Mouse (Mus musculus): Measurements from ENCODE around the gene Dcp1a. TPM values are rescaled to one million over a fixed set of nuclear protein-coding genes. Genes with fewer than 3 reads are reported as not detected.

The Dcp1a gene
- polyA plus RNA-seq, 1 experiment = 54.6 TPM

- Histone ChIP-seq H3K9ac (ENCODE audit: low read depth, poor library complexity, severe bottlenecking) (no peak overlapping the region), H3K27ac (ENCODE audit: insufficient read depth, low read length) (no peak overlapping the region), H3K9me3 (replicated peaks; ENCODE audit: control insufficient read depth, insufficient read depth, low read length, poor library complexity, severe bottlenecking) (no peaks in the 10 kb centered on the region), H3K36me3 (ENCODE audit: control insufficient read depth, insufficient read depth, low read length, poor library complexity, severe bottlenecking) (peaks cover 43% of the 10 kb centered on the region), H3K4me1 (ENCODE audit: control insufficient read depth, insufficient read depth, low read length) (peaks cover 4% of the 10 kb centered on the region), H3K27me3 (ENCODE audit: control insufficient read depth, insufficient read depth, low read length, poor library complexity, severe bottlenecking) (no peaks in the 10 kb centered on the region), H3K4me3 (ENCODE audit: low read depth, low read length) (no peak overlapping the region)
- TF ChIP-seq EP300 (IDR thresholded peaks at IDR 0.05; ENCODE audit: insufficient read depth, low read depth, low read length) (no peak), POLR2A (IDR thresholded peaks at IDR 0.05; ENCODE audit: insufficient read depth, low read length) (no peak), CTCF (IDR thresholded peaks at IDR 0.05; ENCODE audit: low read depth, low read length) (no peak)
Measured at GRCm38 (mm10) chr14:30559321-30559850, 80.1 kb downstream of the Dcp1a start.

DNA sequence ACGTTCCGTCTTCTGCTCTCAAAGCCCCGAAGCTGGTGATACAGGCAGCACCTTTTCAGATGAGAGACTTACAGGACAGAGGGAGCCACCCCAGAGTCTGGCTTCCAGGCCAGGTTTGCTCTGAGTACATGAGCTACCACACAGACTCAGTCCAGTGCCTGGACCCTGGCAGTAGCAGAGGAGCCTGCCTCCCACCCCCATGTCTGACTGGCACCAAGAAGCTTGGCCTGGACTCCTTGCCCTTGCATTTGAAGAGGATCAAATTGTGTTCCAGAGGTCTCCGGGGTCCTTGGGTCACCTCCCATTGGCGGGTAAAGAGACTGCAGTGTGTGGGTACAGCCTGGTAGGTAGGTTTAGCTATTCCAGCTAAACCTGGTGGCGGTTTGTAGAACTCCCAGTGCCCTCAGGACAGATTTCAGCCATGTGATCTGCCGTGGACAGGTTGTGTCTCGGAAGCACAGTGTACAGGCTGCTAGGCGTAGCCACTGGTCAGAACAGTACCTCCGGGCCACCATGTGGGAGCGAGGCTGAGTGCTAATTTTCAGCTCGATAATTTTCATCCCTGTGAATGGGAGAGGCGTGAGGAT is 81.6 kb downstream of the Dcp1a start:
- no peak overlapping the region for H3K9ac ChIP-seq (ENCODE audit: low read depth, poor library complexity, severe bottlenecking)
- H3K27ac ChIP-seq (ENCODE audit: insufficient read depth, low read length) = no peak overlapping the region
- H3K4me3 ChIP-seq (ENCODE audit: low read depth, low read length) = no peak overlapping the region
- H3K4me1 ChIP-seq (ENCODE audit: control insufficient read depth, insufficient read depth, low read length) = peaks cover 7% of the 10 kb centered on the region
- TF ChIP-seq CTCF (IDR thresholded peaks at IDR 0.05; ENCODE audit: low read depth, low read length) (no peak), POLR2A (IDR thresholded peaks at IDR 0.05; ENCODE audit: insufficient read depth, low read length) (no peak), EP300 (IDR thresholded peaks at IDR 0.05; ENCODE audit: insufficient read depth, low read depth, low read length) (no peak)
- peaks cover 51% of the 10 kb centered on the region for H3K36me3 ChIP-seq (ENCODE audit: control insufficient read depth, insufficient read depth, low read length, poor library complexity, severe bottlenecking)
- no peaks in the 10 kb centered on the region for H3K9me3 ChIP-seq (replicated peaks; ENCODE audit: control insufficient read depth, insufficient read depth, low read length, poor library complexity, severe bottlenecking)
- H3K27me3 ChIP-seq (ENCODE audit: control insufficient read depth, insufficient read depth, low read length, poor library complexity, severe bottlenecking) = no peaks in the 10 kb centered on the region

GRCm38 (mm10) chr14:30561470-30562187 is 82.3 kb downstream of the Dcp1a start:
- H3K9ac ChIP-seq (ENCODE audit: low read depth, poor library complexity, severe bottlenecking) = no peak overlapping the region
- peaks cover 7% of the 10 kb centered on the region for H3K4me1 ChIP-seq (ENCODE audit: control insufficient read depth, insufficient read depth, low read length)
- no peaks in the 10 kb centered on the region for H3K27me3 ChIP-seq (ENCODE audit: control insufficient read depth, insufficient read depth, low read length, poor library complexity, severe bottlenecking)
- no peak overlapping the region for H3K4me3 ChIP-seq (ENCODE audit: low read depth, low read length)
- no peaks in the 10 kb centered on the region for H3K9me3 ChIP-seq (replicated peaks; ENCODE audit: control insufficient read depth, insufficient read depth, low read length, poor library complexity, severe bottlenecking)
- H3K27ac ChIP-seq (ENCODE audit: insufficient read depth, low read length) = no peak overlapping the region
- no peak for TF ChIP-seq POLR2A (IDR thresholded peaks at IDR 0.05; ENCODE audit: insufficient read depth, low read length)
- TF ChIP-seq EP300 (IDR thresholded peaks at IDR 0.05; ENCODE audit: insufficient read depth, low read depth, low read length) = no peak
- TF ChIP-seq CTCF (IDR thresholded peaks at IDR 0.05; ENCODE audit: low read depth, low read length) = no peak
- H3K36me3 ChIP-seq (ENCODE audit: control insufficient read depth, insufficient read depth, low read length, poor library complexity, severe bottlenecking) = peaks cover 53% of the 10 kb centered on the region

GRCm38 (mm10) chr14:30562343-30562742 is 83.0 kb downstream of the Dcp1a start:
- Histone ChIP-seq H3K36me3 (ENCODE audit: control insufficient read depth, insufficient read depth, low read length, poor library complexity, severe bottlenecking) (peaks cover 57% of the 10 kb centered on the region), H3K4me3 (ENCODE audit: low read depth, low read length) (no peak overlapping the region), H3K27ac (ENCODE audit: insufficient read depth, low read length) (no peak overlapping the region), H3K27me3 (ENCODE audit: control insufficient read depth, insufficient read depth, low read length, poor library complexity, severe bottlenecking) (no peaks in the 10 kb centered on the region), H3K4me1 (ENCODE audit: control insufficient read depth, insufficient read depth, low read length) (peaks cover 7% of the 10 kb centered on the region), H3K9ac (ENCODE audit: low read depth, poor library complexity, severe bottlenecking) (no peak overlapping the region), H3K9me3 (replicated peaks; ENCODE audit: control insufficient read depth, insufficient read depth, low read length, poor library complexity, severe bottlenecking) (no peaks in the 10 kb centered on the region)
- no peak for TF ChIP-seq POLR2A (IDR thresholded peaks at IDR 0.05; ENCODE audit: insufficient read depth, low read length)
- TF ChIP-seq CTCF (IDR thresholded peaks at IDR 0.05; ENCODE audit: low read depth, low read length) = no peak
- TF ChIP-seq EP300 (IDR thresholded peaks at IDR 0.05; ENCODE audit: insufficient read depth, low read depth, low read length) = no peak

GRCm38 (mm10) chr14:30564451-30564850 is 85.1 kb downstream of the Dcp1a start:
- Histone ChIP-seq H3K4me3 (ENCODE audit: low read depth, low read length) (no peak overlapping the region), H3K27me3 (ENCODE audit: control insufficient read depth, insufficient read depth, low read length, poor library complexity, severe bottlenecking) (no peaks in the 10 kb centered on the region), H3K4me1 (ENCODE audit: control insufficient read depth, insufficient read depth, low read length) (peaks cover 5% of the 10 kb centered on the region), H3K27ac (ENCODE audit: insufficient read depth, low read length) (peak overlapping the region; percentile 80), H3K9me3 (replicated peaks; ENCODE audit: control insufficient read depth, insufficient read depth, low read length, poor library complexity, severe bottlenecking) (no peaks in the 10 kb centered on the region), H3K9ac (ENCODE audit: low read depth, poor library complexity, severe bottlenecking) (peak overlapping the region; percentile 30), H3K36me3 (ENCODE audit: control insufficient read depth, insufficient read depth, low read length, poor library complexity, severe bottlenecking) (peaks cover 71% of the 10 kb centered on the region)
- no peak for TF ChIP-seq POLR2A (IDR thresholded peaks at IDR 0.05; ENCODE audit: insufficient read depth, low read length)
- no peak for TF ChIP-seq CTCF (IDR thresholded peaks at IDR 0.05; ENCODE audit: low read depth, low read length)
- peak; percentile 96 for TF ChIP-seq EP300 (IDR thresholded peaks at IDR 0.05; ENCODE audit: insufficient read depth, low read depth, low read length)

GRCm38 (mm10) chr14:30566317-30566716 is 87.0 kb downstream of the Dcp1a start:
- peaks cover 5% of the 10 kb centered on the region for H3K4me1 ChIP-seq (ENCODE audit: control insufficient read depth, insufficient read depth, low read length)
- TF ChIP-seq CTCF (IDR thresholded peaks at IDR 0.05; ENCODE audit: low read depth, low read length) (no peak), EP300 (IDR thresholded peaks at IDR 0.05; ENCODE audit: insufficient read depth, low read depth, low read length) (no peak), POLR2A (IDR thresholded peaks at IDR 0.05; ENCODE audit: insufficient read depth, low read length) (no peak)

More at GRCm38 (mm10) chr14:30566317-30566716, 87.0 kb downstream of the Dcp1a start:
- Histone ChIP-seq H3K9ac (ENCODE audit: low read depth, poor library complexity, severe bottlenecking) (no peak overlapping the region), H3K27me3 (ENCODE audit: control insufficient read depth, insufficient read depth, low read length, poor library complexity, severe bottlenecking) (no peaks in the 10 kb centered on the region), H3K4me3 (ENCODE audit: low read depth, low read length) (no peak overlapping the region), H3K27ac (ENCODE audit: insufficient read depth, low read length) (no peak overlapping the region), H3K9me3 (replicated peaks; ENCODE audit: control insufficient read depth, insufficient read depth, low read length, poor library complexity, severe bottlenecking) (no peaks in the 10 kb centered on the region), H3K36me3 (ENCODE audit: control insufficient read depth, insufficient read depth, low read length, poor library complexity, severe bottlenecking) (peaks cover 70% of the 10 kb centered on the region)
